21 mouse cellular contexts compared by ENCODE assay signal in the genomic region with DNA sequence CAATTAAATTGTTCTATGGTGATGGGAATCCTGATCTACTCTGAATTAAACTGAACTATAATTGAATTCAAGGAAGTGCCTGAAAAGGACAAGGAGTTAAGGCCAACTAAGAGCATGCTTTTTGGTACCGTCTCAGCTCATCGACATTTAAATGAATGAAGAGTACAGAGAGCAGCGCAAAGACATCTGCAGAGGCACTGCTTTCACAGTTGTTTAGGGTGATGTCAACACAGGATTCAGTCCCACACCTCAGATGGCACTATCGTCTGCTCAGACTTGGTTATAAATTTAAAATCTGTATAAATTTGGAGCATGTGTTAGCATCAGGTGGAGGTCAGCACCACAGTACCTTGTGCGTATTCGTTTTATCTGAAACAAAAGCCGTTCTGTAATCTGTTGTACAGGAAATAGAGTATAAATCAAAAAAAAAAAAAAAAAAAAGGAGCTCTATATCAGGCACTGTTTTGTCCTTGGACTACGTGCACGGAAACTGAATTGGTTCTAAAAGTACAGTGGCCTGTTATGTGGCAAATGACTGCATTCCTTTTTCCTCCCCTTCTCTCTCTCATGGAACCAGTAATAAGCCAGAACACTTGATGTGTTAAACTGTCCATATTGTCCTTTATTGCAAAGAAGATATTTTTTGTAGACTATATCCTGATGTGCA.
A peak's percentile ranks its signal among the peaks of the same experiment; 100 is the strongest.
DNase-seq lines count a peak whose midpoint lies in the region; ATAC-seq and TF ChIP-seq lines count a peak whose summit lies in the region.
"Had no signal": no experiment of that assay in that cellular context is flagged by ENCODE, and none has a peak within 500 bp of the region (broad histone marks: within the 10 kb centered on the region; RNA-seq: fewer than 3 reads in every experiment).

No protein-coding gene starts in this region.

- H3K4me3 ChIP-seq in forebrain, embryonic 12.5 days (replicated peaks), result no peak overlapping the region
- no peak overlapping the region for H3K4me3 ChIP-seq in forebrain, embryonic 10.5 days
- no peak overlapping the region for H3K4me3 ChIP-seq in layer of hippocampus, adult 2 months
- H3K4me3 ChIP-seq in MEL (ENCODE audit: control insufficient read depth in 1 of 2, insufficient read depth in 1 of 2, low read depth in 2 of 2, low read length in 2 of 2), result no peak overlapping the region
- H3K4me3 ChIP-seq in forebrain, postnatal 0 days (ENCODE audit: low read depth, low read length), result no peak overlapping the region
- H3K4me3 ChIP-seq: embryonic facial prominence, embryonic 10.5 days; limb, embryonic 15.5 days; megakaryocyte, embryonic 14.5 days had no signal

- no peaks in the 10 kb centered on the region for H3K79me2 ChIP-seq in MEL (ENCODE audit: control insufficient read depth, insufficient read depth, low read length, poor library complexity)

- WGBS in forebrain, embryonic 12.5 days, result 79% methylated on average over 9 of the region's 9 CpGs
- WGBS in forebrain, embryonic 10.5 days, result 92% methylated on average over 9 of the region's 9 CpGs
- 49% methylated on average over 9 of the region's 9 CpGs for WGBS in forebrain, postnatal 0 days

- no peaks in the 10 kb centered on the region for H3K9me3 ChIP-seq in forebrain, embryonic 12.5 days
- H3K9me3 ChIP-seq in forebrain, embryonic 10.5 days, result no peaks in the 10 kb centered on the region
- no peaks in the 10 kb centered on the region for H3K9me3 ChIP-seq in MEL (replicated peaks; ENCODE audit: insufficient read depth, low read length)
- H3K9me3 ChIP-seq in forebrain, postnatal 0 days (ENCODE audit: low read length), result no peaks in the 10 kb centered on the region
- H3K9me3 ChIP-seq: embryonic facial prominence, embryonic 10.5 days; limb, embryonic 15.5 days; megakaryocyte, embryonic 14.5 days had no signal

- ATAC-seq in forebrain, embryonic 12.5 days (ENCODE audit: low FRiP score), result 0 out of 2 replicates have a peak, but pooled peaks have one; percentile 44
- peak; percentile 75 for ATAC-seq in forebrain, postnatal 0 days
- ATAC-seq: inflammation-experienced regulatory T-cells, adult 6 months had no signal

- no peak for DNase-seq in forebrain, embryonic 10.5 days (ENCODE audit: extremely low spot score, low spot score)
- DNase-seq in layer of hippocampus, adult 2 months (ENCODE audit: low spot score in 2 of 2), result no peak
- no peak for DNase-seq in layer of hippocampus, adult 11-12 months (ENCODE audit: low spot score)
- no peak for DNase-seq in MEL (ENCODE audit: low read depth, low spot score)
- DNase-seq in forebrain, postnatal 0 days, result no peak
- DNase-seq in kidney, adult 11 months, result no peak
- no peak for DNase-seq in Muller cell, postnatal 12 days (ENCODE audit: inconsistent ontology term)
- DNase-seq: adrenal gland, postnatal 14 days; cerebellum, adult 9-10 months; kidney, adult 2 months; left cerebral cortex, postnatal 4 days; lung, embryonic 14.5 days; right cerebral cortex, postnatal 25 days; spleen, adult 18-20 months had no signal

- 0 out of 2 replicates have a peak, but pooled peaks cover 3% of the 10 kb centered on the region for H3K4me1 ChIP-seq in forebrain, embryonic 12.5 days
- H3K4me1 ChIP-seq in forebrain, embryonic 10.5 days, result peaks cover 5% of the 10 kb centered on the region; the same call in 1 of the 2 replicates
- H3K4me1 ChIP-seq in MEL (ENCODE audit: control insufficient read depth in 1 of 2, insufficient read depth in 2 of 2, low read length in 2 of 2), result no peaks in the 10 kb centered on the region
- no peaks in the 10 kb centered on the region for H3K4me1 ChIP-seq in forebrain, postnatal 0 days (ENCODE audit: insufficient read depth)
- H3K4me1 ChIP-seq: limb, embryonic 15.5 days; megakaryocyte, embryonic 14.5 days had no signal

- no peak overlapping the region for H3K27ac ChIP-seq in forebrain, embryonic 12.5 days
- no peak overlapping the region for H3K27ac ChIP-seq in forebrain, embryonic 10.5 days
- peak overlapping the region; percentile 43; the same call in 1 of the 2 replicates for H3K27ac ChIP-seq in layer of hippocampus, adult 2 months
- no peak overlapping the region for H3K27ac ChIP-seq in MEL (ENCODE audit: control insufficient read depth, low read depth, low read length)
- no peak overlapping the region for H3K27ac ChIP-seq in forebrain, postnatal 0 days (ENCODE audit: low read depth, low read length)
- H3K27ac ChIP-seq: embryonic facial prominence, embryonic 10.5 days; kidney, postnatal 0 days; limb, embryonic 15.5 days; liver, embryonic 14.5 days had no signal

- TF ChIP-seq POLR2A in MEL (IDR thresholded peaks at IDR 0.05; ENCODE audit: control insufficient read depth in 1 of 2, insufficient read depth in 1 of 2, low read depth in 1 of 2, low read length in 2 of 2, poor library complexity in 1 of 2), result no peak

- H3K4me2 ChIP-seq in forebrain, embryonic 12.5 days, result no peak overlapping the region
- H3K4me2 ChIP-seq in forebrain, postnatal 0 days (ENCODE audit: low read depth), result no peak overlapping the region
- H3K4me2 ChIP-seq: limb, embryonic 15.5 days; lung, embryonic 14.5 days had no signal

- no peak for TF ChIP-seq CTCF in layer of hippocampus, adult 2 months (conservative IDR thresholded peaks at IDR 0.05)
- TF ChIP-seq CTCF in MEL (IDR thresholded peaks at IDR 0.05 in 2 of 3, conservative IDR thresholded peaks at IDR 0.05 in 1 of 3; ENCODE audit: control insufficient read depth in 1 of 3, insufficient read depth in 1 of 3, low read depth in 2 of 3, low read length in 3 of 3, poor library complexity in 1 of 3, severe bottlenecking in 1 of 3), result no peak
- no peak for TF ChIP-seq CTCF in forebrain, postnatal 0 days (IDR thresholded peaks at IDR 0.05; ENCODE audit: low read depth)

- no peak for TF ChIP-seq RAD21 in MEL (IDR thresholded peaks at IDR 0.05; ENCODE audit: low read depth, low read length)

- no peak overlapping the region for H3K9ac ChIP-seq in forebrain, embryonic 12.5 days
- H3K9ac ChIP-seq in MEL (ENCODE audit: control insufficient read depth, low read depth, low read length, poor library complexity, severe bottlenecking), result no peak overlapping the region
- no peak overlapping the region for H3K9ac ChIP-seq in forebrain, postnatal 0 days
- H3K9ac ChIP-seq: limb, embryonic 15.5 days; liver, embryonic 14.5 days; lung, embryonic 14.5 days had no signal

- no peak for TF ChIP-seq EP300 in MEL (IDR thresholded peaks at IDR 0.05; ENCODE audit: low read depth in 1 of 2, low read length in 2 of 2)

- H3K27me3 ChIP-seq in forebrain, embryonic 12.5 days, result no peaks in the 10 kb centered on the region
- no peaks in the 10 kb centered on the region for H3K27me3 ChIP-seq in forebrain, embryonic 10.5 days (ENCODE audit: poor library complexity, severe bottlenecking)
- no peaks in the 10 kb centered on the region for H3K27me3 ChIP-seq in MEL (ENCODE audit: control insufficient read depth in 1 of 2, insufficient read depth in 2 of 2, low read length in 2 of 2)
- no peaks in the 10 kb centered on the region for H3K27me3 ChIP-seq in forebrain, postnatal 0 days (ENCODE audit: insufficient read depth, low read length)
- H3K27me3 ChIP-seq: limb, embryonic 15.5 days; megakaryocyte, embryonic 14.5 days had no signal

- no peaks in the 10 kb centered on the region for H3K36me3 ChIP-seq in forebrain, embryonic 12.5 days (replicated peaks)
- no peaks in the 10 kb centered on the region for H3K36me3 ChIP-seq in forebrain, embryonic 10.5 days (replicated peaks)
- H3K36me3 ChIP-seq in MEL (ENCODE audit: control insufficient read depth in 1 of 2, insufficient read depth in 2 of 2, low read length in 2 of 2), result peaks cover 0 to 2% of the 10 kb centered on the region in 2 experiments; a peak in 1 of 4 replicates
- H3K36me3 ChIP-seq in forebrain, postnatal 0 days (ENCODE audit: insufficient read depth), result no peaks in the 10 kb centered on the region
- H3K36me3 ChIP-seq: embryonic facial prominence, embryonic 10.5 days; limb, embryonic 15.5 days had no signal

TF ChIP-seq in MEL, 35 proteins besides CTCF, POLR2A, EP300 and RAD21:
- peak; percentile 39; the same call in 1 of the 2 replicates for TF ChIP-seq ZNF384 (IDR thresholded peaks at IDR 0.05; ENCODE audit: low read depth, low read length)
- no peak for TF ChIP-seq MYC (IDR thresholded peaks at IDR 0.05; ENCODE audit: low read depth, low read length)
